Mouse (Mus musculus): Measurements from ENCODE around the gene Mybpc1. TPM values are rescaled to one million over a fixed set of nuclear protein-coding genes. Genes with fewer than 3 reads are reported as not detected.
"Not testable (repeated sequence)": the region's sequence is repeated elsewhere in the genome, so short reads cannot be mapped to it uniquely, and the experiment has no call there.

The Mybpc1 gene
- total RNA-seq, 2 experiments from 2014 or later, result not detected

- no peak for ATAC-seq (replicated peaks; ENCODE audit: low FRiP score, poor library complexity, severe bottlenecking)
These were observed 47.9 kb downstream of the Mybpc1 start for GRCm38 (mm10) chr10:88557046-88557445.

- ATAC-seq (replicated peaks; ENCODE audit: low FRiP score, poor library complexity, severe bottlenecking), result no peak
These were observed 52.2 kb downstream of the Mybpc1 start for GRCm38 (mm10) chr10:88552738-88553137.

DNA sequence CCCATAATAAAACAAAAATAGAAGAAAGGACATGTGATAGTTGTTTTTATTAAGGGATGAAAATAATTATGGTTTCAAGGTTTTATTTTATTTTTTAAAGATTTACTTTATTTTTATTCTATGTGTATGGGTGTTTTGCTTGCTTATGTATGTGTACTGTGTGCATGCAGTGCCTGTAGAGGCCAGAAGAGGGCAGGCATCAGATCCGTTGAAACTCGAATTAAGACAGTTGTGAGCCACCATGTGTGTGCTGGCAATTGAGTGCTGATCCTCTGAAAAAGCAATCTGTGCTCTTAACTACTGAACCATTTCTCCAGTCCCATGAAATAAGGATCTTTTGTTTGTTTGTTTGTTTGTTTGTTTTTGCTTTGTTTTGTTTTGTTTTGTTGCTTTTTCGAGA, 54.7 kb downstream of the Mybpc1 start:
- ATAC-seq (replicated peaks; ENCODE audit: low FRiP score, poor library complexity, severe bottlenecking), result no peak

DNA sequence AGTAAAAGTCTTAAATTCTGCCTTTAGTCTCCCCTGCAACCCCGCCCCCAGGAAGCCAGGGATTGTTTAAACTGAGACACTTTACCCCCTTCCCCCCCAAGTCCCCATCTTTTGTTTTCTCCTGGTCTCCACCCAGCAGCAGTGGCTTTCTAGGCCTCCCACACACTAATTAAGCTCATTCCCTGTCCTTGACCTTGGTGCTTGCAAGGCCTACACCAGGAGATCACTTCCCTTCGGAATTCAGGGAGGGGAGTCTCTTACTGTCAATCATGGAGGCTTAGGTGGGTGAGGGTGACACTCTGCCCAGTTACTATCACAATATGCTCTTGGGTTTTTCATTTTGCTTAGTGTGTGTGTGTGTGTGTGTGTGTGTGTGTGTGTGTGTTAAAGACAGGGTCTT, 57.3 kb downstream of the Mybpc1 start:
- ATAC-seq (replicated peaks; ENCODE audit: low FRiP score, poor library complexity, severe bottlenecking), result no peak

- ATAC-seq (replicated peaks; ENCODE audit: low FRiP score, poor library complexity, severe bottlenecking), result no peak
These were observed 74.3 kb downstream of the Mybpc1 start for GRCm38 (mm10) chr10:88530631-88531030.

DNA sequence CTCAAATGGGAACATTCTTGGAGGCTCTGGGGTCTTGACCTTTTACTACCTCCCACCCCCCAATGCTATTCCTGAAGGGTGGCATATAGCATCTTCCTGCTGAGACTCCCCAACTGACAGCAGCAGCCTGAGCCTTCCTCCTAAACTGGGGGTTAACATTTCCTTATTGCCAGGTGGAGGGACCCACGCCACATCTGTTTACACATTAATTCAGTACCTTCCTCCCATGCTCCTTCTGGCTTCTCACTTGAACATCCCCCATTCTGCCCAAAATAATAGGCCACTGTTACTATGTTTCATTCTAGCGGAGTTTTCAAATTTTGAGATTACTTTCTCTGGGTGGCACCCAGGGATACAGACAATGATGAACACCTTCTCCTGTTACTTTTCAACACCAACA, 80.9 kb downstream of the Mybpc1 start:
- ATAC-seq (replicated peaks; ENCODE audit: low FRiP score, poor library complexity, severe bottlenecking), result no peak

- ATAC-seq (replicated peaks; ENCODE audit: low FRiP score, poor library complexity, severe bottlenecking), result no peak
These were observed 81.7 kb downstream of the Mybpc1 start for GRCm38 (mm10) chr10:88523212-88523611.

GRCm38 (mm10) chr10:88522795-88523194, 82.2 kb downstream of the Mybpc1 start:
- ATAC-seq (replicated peaks; ENCODE audit: low FRiP score, poor library complexity, severe bottlenecking), result no peak

DNA sequence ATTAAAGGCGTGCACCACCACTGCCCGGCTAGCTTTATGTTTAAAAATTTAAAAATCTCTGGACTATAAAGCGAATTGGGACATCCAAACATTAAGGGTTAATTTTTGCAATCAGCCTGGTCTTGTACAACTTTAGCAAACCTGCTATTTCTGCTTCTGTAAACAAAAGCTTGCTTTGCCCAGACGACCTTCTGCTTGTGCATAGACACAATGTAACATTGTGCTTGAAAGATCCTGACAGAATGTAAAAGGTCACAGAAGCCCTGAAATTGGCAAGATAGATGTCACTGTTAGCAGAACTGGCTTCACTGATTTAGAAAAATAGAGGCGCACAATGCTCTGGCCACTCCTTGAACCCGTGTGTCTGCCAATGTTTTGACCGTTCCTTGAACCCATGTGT, 89.9 kb downstream of the Mybpc1 start:
- not testable (repeated sequence) for ATAC-seq (replicated peaks; ENCODE audit: low FRiP score, poor library complexity, severe bottlenecking)

DNA sequence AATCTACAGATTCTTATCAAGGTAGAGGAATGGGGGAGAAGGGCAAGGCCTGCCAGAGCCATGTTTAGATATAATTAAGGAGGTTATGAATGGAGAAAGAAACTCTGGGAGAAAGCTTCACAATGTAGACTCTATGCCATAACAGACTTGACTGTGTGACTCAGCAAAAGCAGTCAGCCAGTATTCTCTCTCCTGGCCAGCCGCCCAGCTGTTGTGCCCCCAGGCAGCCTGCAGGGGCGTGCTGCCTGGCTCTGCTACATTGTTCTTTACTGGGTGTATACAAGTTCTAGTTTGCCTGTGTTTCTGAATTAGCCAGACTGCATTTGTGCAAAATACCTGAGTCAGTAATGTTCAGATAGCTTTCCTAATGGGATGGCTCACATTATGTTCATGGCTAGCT, 90.5 kb downstream of the Mybpc1 start:
- ATAC-seq (replicated peaks; ENCODE audit: low FRiP score, poor library complexity, severe bottlenecking), result peak; percentile 73

DNA sequence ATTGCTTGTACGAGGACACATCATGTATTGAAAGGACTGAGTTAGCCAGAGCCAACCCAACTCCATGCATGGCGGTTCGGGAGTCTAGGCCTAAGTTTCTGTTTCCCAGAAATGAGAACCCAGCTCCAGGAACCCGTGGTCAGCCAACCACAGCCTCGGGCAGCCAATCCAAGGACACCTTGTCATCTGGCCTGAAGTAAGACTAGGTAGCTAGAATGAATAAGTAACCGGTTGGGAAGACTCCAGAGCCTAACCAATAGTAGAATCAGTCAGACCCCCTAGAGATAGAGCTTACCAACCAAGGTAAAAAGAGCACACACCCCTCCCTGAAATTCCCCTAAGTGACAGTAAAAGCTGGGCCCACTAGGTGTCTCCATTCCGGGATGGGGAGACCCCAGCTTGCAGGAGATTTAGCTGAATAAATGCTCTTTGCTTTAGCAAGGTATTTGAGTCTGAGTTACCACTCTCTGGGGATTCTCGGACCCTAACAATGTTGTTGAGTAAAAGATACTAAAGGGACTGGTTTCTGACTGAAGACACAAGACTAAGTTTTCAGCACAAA, 91.3 kb downstream of the Mybpc1 start:
- ATAC-seq (replicated peaks; ENCODE audit: low FRiP score, poor library complexity, severe bottlenecking), result no peak

- ATAC-seq (replicated peaks; ENCODE audit: low FRiP score, poor library complexity, severe bottlenecking), result no peak
These were observed 93.6 kb downstream of the Mybpc1 start for GRCm38 (mm10) chr10:88511355-88511754.

DNA sequence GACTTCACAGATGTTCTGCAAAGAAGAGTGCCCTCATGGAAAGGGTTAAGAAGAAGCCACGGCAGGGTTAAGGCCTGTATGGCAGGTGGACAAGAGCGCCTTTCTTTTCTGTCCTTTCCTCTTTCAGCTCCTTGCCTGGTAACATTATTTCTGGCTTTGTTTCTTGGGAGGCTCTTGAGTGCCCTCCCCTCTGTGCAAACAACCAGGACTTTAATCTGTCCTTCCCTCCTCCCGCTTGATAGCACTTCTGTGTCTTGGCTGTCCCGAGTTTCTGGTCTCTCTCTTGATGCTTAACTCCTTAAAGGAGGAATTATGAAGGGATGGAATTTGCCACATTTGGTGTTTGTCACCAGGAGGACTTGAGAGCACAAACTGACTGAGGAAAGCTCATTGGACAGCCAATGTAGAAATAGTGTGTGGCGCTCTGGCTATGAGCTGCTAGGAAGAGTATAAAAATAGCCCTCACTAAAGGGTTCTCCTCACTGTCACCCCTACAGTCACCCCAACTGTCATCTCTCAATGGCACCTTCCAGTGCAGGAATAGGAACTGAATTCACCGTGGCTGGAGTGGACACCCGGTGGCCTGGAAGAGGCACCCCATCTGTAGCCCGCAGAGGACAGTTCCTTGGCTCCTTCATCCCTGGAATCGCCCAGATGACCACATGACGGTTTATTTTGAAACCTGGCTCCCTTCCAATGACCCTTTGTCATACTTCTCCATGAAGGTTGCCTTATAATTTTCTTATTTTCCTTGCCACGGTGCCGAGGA, 94.3 kb downstream of the Mybpc1 start:
- no peak for ATAC-seq (replicated peaks; ENCODE audit: low FRiP score, poor library complexity, severe bottlenecking)

GRCm38 (mm10) chr10:88507691-88508143, 97.2 kb downstream of the Mybpc1 start:
- ATAC-seq (replicated peaks; ENCODE audit: low FRiP score, poor library complexity, severe bottlenecking), result no peak

DNA sequence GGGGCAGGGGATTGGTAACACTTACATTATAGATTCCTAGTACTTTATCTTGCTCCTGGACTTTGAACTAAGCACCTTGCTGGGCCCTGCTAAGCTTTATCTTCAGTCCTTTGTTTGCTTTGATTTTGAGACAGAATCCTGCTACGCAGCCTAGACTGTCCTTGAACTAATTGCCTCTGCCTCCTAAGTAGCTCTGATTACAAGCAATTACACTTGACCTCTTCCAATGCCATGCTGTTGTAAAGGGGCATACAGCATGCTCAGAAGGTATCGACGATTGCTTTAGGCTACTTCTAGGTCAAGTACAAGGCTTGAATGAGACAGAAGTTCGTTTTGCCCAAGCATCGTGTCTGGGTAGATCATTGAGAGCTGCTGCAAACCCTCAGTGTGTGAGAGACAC, 99.7 kb downstream of the Mybpc1 start:
- ATAC-seq (replicated peaks; ENCODE audit: low FRiP score, poor library complexity, severe bottlenecking), result no peak

DNA sequence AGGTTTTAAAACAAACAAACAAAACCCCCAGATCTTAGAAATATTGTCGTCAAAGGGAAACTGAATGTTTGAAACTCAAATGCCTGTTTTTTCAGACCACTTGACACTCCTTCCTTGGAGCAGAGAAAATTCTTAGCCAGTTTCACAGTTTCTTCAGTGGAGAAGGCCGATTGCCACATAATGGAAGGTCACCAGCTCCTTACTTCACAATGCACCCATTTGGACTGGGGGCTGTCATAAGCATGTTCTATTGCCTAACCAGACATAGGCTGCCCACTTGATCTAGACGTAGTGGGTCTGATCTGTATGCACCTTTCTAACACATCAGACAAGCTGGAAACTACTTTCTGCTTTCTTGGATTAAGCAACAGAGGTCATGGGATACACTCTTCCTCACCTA, 100.5 kb downstream of the Mybpc1 start:
- no peak for ATAC-seq (replicated peaks; ENCODE audit: low FRiP score, poor library complexity, severe bottlenecking)

DNA sequence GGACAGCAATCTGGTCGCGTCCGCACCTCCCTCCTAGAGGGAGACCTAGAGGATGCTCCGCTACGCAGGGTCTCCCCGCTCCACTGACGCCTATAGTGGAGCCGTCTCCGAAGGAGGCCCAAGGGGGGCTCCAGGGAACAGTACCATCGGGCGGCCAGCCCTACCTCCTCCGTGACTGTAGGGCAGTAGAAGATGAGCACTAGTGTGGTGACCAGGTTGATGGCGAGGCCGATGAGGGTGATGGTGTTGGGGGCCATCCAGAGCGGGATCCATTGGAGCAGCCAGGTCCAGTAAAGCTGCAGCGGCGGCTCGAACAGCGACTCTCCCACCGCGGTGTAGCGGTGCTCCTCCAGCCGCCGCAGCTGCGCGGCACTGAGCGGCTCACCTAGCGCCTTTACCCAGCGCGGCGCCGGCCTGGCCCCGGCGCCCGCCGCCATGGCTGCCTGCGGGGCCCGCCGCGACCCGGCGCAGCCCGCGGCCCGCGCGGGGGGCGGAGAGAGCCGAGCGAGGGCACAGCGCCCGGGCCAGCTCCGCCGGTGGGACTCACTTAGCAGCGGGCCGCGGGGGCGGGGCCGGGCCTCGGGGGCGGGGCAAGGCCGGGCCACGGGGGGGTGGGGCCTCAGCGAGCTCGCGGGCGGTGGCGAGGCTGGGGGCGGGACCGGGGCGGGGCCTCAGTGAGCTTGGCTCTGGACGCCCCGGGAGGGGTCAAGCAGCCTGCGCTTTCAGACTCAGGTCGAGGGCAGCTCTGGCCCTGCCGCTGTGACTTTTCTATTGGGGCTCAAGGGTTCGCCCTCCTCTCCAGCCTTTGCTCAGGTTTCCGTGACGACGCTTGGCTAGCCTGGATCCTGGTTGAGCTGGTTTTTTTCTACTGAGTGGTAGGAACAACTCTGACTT, 101.3 kb downstream of the Mybpc1 start, which contains the start of gene Chpt1:
TSS of gene Chpt1 (minus strand) at position 653 of the 894 bp plus-strand sequence.
- peak; percentile 85 for ATAC-seq (replicated peaks; ENCODE audit: low FRiP score, poor library complexity, severe bottlenecking)

DNA sequence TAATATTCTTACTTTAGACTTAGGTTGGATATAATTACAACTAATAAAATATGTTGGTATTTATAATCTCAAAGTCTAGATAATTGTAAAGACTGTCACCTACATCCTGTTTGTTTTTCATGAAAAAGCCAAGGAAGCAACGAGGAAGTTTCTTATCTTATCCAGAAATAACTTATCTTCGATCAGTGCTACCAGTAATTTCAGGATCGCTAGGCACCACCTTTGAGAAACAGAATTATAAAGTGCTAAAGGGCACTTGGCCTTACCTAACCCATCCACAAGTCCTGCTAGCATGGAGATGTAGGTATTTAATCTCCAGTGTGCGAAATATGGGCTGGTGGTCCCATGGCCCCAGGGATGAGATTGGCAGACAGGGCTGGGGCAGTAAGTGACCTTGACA, 102.0 kb downstream of the Mybpc1 start:
- ATAC-seq (replicated peaks; ENCODE audit: low FRiP score, poor library complexity, severe bottlenecking), result no peak

- no peak for ATAC-seq (replicated peaks; ENCODE audit: low FRiP score, poor library complexity, severe bottlenecking)
These were observed 102.8 kb downstream of the Mybpc1 start for GRCm38 (mm10) chr10:88501886-88502765.

- ATAC-seq (replicated peaks; ENCODE audit: low FRiP score, poor library complexity, severe bottlenecking), result no peak
These were observed 103.6 kb downstream of the Mybpc1 start for GRCm38 (mm10) chr10:88501370-88501769.

Data from erythroblast, adult 5-6 weeks (primary cell).